Mouse (Mus musculus) ZHBTc4 (cell line): Measurements from ENCODE around the gene Zfp423.

Source experiments
- DNase-seq: peaks from one replicate; pipeline ENCODE4 v3.0.0-alpha.2; 2011; ENCODE audit warnings: low read depth, low spot score

The Zfp423 gene

DNA sequence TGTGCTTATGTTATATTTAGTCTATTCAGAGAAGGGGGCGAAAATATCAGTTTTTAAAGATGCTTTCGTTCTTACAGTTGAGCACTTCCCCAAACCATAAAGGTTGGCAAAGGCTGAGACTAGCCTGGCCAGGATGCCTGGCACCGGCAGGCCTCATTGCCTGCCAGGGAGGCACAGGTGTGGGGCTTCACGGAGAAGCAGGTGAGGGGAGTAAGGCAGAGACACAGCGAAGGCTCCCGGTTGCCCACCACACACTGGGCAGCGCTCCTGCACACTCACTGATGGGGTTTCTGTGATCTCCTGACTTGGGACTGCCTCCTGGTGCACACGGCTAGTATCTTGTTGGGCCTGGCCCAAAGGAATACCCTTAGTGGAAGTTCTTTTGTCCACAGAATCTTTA lies 294.1 kb downstream of the Zfp423 start:
- DNase-seq, result no peak

DNA sequence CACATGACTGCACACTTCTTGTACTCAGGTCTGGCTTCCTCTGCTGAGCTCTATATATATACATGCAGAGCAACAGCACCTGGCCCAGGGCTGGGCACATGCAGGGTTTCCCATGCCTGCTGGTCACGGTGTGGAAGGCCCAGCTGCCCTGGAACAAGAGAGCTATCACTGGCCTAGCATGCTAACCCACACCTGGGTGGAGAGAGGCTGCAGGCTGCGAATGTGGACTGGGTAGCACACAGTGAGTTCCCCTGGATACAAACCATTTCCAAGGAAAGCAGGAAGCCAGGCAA lies 295.2 kb downstream of the Zfp423 start:
- DNase-seq, result no peak

DNA sequence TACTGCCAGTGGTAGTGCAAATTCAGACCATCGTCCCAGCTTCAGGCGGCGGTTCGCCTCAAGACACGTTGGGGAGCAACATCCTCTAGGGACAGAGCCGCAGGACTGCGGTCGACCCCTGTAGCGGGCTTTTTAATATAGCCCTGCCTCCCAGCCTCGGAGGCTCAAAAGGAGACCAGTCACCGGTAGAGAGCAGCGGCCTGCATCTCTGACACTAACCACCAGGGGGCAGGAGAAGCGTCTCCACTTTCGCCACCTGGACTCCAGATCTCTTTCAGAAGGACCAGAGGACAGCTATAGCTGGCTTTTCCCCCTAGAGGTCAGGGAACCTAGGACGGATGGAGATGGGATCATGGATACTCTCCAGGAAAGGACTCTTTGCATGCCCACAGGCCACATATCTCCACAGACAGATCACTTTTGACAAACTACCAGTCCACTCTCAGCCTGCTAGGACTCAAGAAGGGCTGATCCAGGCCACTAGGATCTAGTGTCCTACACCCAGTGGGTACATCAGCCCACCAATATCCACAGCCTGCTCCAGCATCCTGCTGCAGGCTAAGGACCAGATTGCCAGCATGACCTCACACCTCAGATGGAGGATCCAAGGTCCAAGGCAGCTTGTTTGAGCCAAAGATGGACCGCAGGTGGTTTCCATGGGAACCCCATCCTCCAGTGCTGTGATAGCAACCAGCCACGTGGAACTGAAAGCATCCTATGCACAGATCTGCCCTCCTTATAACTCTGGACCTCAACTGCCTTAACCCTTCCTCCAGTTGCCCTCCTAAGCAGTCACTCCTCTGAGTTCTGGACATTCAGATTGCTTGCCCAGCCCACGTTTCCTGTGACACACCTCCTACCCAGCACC lies 295.8 kb downstream of the Zfp423 start:
- DNase-seq, result peak; percentile 87

DNA sequence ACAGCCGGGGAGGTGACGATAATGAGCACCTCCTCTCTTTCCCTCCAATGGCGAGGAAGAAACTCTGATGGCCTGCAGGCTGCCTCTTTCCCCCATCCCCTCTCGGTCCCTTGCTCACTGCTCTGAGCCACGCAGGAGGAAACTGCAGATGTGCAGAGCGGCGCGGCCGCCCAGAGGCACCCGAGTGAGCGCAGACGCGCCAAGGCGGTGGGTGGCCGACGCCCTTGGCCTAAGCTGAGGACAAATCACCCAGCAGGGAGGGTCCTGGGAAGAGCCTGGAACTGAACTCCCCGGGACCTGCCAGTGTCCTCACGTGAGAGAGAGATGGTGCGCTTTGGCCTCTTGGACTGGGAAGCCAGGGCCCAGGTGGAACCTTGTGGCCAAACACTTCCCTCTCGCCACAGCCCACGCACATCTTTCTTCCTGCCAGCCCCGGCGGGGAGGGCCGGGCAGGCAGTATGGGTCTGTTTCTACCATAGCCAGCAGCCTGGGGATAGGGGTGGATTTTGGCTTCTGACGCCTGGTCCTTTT lies 296.5 kb downstream of the Zfp423 start:
- peak; percentile 79 for DNase-seq

DNA sequence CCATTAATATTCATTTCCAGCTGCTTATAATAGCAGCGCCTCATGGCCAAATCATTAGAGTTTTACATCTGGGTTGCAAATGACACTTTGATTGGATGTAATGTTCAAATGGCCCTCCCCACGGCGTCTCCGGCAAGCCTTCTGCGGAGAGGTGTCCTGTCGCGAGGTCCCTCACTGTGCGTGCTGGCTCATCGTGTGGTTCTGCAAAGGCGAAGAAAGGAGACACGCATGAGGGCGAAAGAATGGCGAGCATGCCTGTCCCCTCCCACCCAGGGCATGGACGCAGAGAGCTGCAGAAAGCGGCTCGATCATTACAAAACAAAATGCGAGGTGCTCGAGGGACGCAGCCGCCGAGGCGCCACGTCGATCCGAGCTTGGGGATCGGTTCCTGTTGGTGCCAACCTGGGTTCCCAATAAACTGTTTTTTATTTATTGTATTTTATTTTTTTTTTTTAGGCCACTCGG lies 297.1 kb downstream of the Zfp423 start:
- peak; percentile 23 for DNase-seq

DNA sequence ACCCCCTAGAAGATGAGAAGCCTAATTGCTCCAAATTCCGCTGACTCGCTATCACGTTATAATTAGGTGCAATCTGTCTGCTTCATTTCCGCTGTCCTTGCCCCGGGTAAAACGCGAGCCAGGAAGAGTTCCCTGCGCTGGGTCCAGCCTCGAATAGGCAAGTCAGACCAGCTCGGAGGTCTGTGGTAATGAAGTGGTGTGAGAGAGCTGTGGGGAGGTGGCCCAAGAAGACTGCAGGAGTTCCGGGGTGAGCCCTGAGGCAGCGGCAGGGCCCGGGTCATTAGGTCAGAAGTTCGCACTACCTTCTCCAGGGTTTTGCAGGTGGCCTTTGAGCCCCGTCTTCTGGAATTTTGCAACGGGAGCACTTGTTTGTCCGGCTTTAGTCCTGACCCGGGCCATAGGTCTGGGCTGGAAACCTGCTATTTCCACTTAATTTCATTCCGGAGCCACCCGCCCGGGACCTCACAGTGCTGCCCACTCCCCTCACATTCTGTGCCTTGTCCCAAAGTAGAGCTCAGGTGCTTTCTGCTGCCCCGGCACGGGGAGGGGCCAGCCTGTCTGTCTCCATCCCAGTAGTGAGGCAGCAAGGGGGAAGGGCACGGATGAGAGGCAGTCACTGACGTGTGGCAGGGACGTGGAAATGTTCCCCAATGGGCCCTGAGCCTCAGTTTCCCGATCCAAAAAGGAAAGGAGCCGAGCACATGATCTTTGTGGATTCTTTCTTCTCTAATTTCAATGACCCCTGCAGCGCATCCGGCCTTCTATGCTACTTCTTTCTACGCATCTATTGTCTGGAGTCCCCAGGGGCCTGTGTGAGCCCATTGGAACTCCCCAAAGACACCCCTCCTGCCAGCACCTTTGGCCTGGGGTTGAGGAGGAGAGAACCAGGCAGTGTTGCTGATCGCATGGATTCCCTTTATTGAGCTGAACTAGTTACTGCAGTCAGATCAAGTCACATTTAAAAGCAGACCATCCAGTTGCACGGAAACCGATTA lies 298.2 kb downstream of the Zfp423 start:
- peak; percentile 35 for DNase-seq

DNA sequence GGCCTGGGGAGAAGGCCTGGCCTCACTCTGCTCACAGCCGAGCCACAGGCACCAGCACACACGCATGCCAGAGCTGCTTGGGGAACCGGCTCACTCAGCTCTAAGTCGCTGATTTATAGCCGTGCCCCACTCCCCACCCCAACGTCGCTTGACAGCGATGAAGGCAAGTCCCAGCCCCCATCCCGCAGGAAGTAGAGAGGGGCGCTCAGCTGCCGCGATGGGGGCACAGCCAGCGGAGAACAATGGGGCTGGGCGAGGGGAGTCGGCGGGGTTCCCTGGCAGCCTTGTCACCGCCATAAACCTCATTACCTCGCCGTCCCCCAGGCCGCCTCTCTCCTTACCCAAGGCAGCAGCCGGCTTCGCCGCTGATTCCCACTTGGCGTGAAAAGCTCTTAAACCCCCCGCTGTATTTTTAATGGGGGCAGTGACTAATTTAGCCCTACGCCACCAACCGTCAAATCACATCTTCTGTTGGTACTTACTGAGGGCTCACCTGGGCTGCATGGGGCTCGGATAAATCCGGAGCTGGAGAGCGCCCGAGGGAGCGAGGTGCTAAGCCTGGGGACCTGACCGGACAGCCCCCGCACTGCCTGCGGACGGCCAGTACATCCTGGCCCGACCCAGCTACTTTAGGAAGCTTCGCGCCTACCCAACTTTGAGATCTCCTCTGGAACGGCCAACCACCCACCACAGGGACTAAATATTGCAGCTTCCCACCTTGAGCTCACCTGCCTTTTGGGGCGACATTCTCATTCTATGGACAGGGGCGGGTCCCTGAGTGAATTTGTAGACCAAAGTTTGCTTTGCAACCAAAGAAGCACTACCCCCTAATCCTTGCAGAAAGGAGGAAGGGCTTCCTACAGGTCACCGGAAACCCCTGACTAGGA lies 299.1 kb downstream of the Zfp423 start:
- peak; percentile 31 for DNase-seq

DNA sequence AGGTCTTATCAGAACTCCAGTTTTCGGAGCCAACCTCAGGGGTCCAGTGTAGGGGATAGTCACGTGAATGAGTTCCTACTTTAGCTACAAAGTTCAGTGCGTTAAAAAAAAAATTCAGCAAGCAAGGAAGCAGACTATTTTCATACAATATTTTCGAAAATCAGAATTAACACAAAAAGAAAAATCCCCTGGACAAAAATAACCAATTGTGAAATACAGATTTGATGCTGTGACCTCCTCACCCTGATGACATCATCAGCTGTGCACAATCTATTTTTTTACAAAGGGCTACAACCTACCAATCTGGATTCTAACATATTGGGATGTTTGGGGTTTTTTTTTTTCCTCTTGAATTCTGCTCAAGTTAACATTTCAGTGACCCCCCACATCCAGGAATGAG lies 301.9 kb downstream of the Zfp423 start:
- no peak for DNase-seq

DNA sequence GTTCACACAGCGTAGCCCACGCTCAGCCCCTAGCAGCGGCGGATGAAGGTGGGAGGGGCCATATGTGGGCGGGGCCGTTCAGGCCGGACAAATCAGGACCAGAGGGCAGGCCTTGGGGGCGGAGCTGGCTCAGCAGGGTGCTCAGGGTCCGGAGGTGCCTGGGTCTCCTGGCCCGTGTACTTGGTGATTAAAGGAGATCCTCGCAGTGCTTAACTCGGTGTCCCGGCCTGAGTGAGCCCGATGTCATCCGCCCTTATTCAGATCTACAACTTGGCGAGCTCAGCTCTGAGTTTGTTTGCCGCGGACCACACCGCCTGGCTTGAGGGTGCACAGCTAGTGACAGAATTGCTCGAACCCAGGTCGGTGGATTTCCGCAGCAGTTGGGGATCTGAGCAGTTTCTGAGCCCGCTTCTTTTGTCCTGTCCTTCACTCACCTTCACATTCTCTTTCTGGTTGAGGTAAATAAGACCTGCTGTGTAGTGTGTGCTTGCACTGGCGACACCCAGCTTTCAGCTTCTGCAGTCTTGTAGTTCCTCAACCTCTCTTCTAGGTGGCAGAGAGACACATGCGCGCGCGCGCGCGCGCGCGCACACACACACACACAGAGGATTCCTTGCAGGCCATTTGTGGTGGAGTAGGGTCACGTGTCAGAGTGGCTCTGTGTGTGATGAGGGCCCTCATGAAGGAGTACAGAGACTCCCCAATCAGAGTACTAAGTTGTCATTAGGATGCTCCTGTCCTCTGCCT lies 302.7 kb downstream of the Zfp423 start:
- peak; percentile 95 for DNase-seq

DNA sequence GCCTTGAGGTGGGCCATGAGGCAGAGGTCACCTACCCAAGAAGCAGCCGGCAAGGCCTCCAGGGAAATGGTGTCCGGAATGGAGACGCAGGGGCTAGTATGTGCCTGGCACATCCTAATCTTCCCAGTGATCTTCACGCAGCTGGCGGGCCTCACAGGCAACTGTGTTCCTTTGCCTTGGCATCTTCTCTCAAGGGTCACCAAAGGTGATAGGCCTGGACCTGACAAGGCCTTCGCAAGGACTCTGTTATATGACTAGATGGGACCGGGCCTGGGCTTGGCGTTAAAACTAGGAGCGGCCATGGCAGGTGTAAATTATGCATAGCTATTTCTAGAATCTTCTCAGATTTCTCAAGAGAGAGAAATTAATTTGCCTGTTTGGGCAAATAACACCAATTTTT lies 303.4 kb downstream of the Zfp423 start:
- no peak for DNase-seq

DNA sequence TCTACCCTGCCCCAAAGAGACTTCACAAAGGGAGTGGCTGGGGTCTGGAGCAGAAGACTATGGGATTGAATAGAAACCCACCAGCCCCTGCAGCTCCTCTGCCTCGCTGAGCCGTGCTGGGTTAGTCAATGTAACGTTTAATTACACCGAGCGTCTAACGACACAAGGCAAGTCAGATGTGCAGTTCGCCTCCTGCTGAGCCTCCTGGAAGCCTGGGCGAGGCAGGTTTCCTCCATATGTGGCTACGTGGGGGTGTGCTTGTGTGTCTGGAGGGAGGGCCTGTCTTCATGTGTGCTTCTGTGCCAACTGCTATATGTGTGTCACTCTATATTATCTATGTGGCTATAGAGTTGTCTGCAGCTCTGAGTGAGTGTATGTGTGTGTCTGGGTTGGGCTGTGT lies 311.6 kb downstream of the Zfp423 start:
- no peak for DNase-seq

DNA sequence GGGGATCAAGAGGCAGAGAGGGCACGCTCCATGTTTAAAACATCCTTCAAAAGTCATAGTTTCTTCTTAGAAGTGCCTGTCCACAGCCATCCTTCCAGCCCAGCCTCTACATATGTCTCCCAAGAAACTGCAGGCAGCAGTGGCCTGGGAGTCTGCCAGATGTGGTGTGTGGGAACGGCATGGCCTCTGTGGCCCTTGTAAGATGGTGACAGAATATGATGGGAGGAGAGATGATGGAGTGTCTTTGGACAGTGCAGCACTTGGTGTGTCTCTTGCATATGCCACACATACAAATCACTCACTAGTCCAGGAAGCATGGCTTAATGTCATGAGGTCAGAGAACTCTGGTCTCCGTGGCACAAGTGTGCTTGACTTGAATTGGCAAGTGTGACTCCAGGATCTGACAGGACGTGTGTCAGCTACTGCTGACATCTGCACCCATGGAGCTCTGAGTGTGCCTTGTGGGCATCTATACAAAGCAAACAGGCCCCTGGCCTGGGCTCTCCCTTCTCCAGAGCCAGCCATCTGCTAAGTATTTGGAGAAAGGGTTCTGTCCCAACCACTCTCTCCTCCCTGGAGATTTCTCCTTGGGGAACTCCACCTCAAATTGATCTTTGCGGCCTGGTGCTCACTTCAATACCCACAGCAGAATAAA lies 313.4 kb downstream of the Zfp423 start:
- no peak for DNase-seq

DNA sequence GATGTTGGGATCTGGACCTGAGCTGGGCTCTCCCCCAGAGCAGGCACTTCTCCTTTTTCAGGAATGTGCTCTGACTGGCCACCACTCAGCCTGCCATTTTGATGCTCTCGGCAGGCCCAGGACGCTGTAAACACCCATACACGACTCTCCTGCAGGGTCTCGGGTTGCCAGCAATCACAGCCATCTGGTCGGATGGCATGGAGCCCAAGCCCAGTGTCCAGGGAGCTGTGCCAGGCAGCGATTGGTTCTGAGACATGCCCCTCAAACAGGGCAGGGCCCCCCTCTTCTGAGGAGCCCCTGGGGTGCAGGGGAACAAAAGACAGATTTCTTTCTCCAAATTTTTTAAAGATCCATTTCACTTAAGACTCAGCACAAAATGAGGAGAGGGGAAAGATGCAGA lies 314.0 kb downstream of the Zfp423 start:
- DNase-seq, result no peak

DNA sequence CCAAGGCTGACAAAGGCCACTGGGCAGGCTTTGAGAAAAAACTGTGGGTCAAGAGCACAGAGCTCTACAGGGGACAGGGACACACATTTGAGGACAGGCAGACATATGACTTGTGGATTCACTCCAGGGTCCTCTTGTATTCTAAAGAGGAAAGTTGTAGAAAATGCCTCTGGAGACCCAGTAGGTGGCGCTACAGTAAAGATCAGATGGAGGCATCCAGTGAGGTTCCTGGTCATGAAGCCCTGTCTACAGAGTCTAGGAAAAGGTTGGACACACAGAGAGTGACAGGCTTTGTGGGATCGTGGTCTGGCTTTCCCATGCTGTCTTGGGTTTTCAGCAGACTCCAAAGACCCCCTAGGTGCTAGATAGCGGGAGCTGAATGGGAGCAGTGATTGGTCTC lies 318.5 kb downstream of the Zfp423 start:
- peak; percentile 72 for DNase-seq

DNA sequence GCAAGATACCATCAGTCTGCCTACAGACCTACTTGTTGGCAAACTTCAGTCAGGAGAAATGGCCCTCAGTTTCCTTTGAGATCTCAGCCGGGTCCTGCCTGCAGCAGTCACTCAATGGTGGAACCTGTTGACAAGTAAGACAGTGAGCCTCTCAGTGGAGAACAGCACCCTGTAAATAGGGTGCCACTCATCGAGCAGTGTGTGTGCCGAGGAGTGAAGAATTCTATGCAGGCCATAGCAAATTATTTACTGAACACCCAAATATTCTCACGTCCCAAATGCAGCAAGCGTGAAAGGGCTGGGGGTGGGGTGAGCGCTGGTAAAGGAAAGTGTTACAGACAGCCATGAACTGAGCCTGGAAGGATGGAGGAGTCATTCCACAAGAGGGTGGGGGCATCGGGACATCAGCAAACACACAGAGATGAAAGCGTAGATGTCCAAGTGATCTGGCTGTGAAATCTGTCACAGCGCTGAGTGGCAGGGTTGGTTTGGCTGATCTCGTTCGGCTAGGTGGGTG lies 323.1 kb downstream of the Zfp423 start:
- no peak for DNase-seq

DNA sequence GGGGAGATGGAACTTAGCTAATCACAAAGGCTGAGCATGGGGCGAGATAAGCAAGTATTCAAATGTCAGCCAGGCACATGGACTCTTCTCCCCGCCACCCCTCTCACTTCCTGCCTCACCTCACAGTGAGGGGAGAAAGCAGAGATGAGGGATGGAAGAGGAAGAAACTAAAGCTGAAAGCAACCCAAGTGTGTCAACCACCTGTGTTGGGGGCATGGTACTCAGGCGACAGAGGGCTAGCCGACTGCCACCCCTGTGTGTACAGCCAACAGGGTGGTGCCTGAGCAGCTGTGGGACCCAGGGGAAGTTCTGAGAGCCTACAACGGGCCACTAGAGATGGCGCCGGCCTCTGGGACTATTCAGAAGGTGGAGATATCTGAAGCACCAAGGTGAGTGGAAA lies 327.6 kb downstream of the Zfp423 start:
- DNase-seq, result no peak

DNA sequence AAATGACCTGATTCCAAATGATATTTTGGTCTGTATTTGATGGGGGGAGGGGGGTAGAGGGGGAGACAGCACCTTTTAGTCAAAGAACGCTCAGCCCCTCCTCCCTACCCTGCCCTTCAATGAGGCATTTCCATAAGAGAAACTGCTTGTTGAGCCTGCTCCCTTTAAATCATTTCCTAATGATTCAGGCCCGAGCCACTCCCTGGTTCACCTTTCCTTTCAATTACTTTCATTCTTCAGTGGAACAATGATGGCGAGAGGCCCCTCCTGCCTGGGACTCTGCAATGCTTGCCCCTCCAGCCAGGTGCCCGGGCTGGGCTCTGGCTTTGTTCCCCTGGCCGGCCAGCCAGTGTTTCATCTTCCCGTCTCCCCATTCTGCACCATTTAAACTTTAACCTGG lies 329.7 kb downstream of the Zfp423 start:
- DNase-seq, result peak; percentile 68

DNA sequence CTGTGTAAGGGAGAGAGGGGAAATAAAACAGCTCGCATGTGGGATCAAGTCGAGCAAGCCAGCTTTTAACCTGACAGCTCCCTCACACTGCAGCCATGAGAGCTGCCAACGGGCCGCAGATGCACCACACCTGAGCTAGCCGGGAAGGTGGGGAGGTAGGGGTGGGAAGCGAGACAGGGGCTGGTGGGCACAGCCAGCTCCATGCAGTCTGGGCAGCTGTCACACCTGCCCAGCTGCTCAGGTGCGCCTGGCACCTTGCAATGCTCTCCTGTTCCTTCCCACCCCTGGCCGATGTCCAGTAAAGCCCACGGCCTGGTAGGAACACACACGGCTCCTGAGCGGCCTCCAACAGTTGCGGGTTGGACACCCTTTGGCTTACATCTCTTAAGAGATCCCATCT lies 338.2 kb downstream of the Zfp423 start:
- DNase-seq, result no peak

DNA sequence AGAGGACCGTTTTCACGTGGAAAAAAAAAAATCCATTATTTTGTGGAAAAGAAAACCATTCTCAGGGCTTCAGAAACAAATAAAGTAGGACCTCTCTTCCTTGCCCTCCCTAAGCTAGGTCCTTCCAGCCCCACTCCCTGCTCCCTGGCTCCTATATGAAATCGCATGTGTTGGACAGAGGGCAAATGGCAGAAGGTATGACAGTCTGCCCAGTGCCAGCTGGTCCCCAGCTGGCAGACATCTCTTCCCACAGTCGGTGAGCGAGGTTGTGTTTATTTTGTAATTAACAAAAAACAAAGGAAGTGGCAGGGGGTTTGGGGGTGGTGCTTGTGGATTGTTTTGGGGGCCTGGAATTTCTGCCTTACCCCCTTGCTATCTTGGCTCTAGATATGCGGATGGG lies 339.2 kb downstream of the Zfp423 start:
- DNase-seq, result no peak

DNA sequence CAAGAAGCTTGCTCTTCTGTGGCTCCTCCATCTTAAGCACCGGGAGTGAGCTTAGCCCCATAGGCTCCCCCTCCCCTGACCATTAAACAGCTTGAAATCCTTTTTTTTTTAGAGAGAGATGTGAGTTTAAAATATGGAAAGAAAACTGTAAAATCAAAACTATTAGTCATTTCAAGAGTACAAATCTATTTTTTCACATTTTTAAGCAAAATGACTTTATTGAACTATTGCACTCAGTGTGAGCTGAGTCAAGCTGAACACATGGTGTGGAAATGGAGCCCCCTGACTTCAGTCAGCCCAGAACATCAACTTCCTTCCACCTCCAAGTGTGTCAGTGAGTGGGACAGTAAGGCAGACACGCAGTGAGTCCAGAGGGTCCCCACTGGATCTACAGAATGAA lies 339.9 kb downstream of the Zfp423 start:
- no peak for DNase-seq
